Mouse (Mus musculus): ENCODE measurements at regions not wholly inside any gene's neighbourhood (a gene's known extent, or its start where the extent isn't known, plus 50 kb on each side); places are given as distances from the start of the nearest gene placed in this dataset.

GRCm38 (mm10) chr4:56024478-56024877 is 492.2 kb upstream of the Klf4 start:
- Histone ChIP-seq H3K36me3 (ENCODE audit: control insufficient read depth, insufficient read depth, low read length) (no peaks in the 10 kb centered on the region), H3K9ac (ENCODE audit: low read depth, low read length) (no peak overlapping the region), H3K4me2 (ENCODE audit: low read length) (no peak overlapping the region), H3K4me1 (ENCODE audit: control insufficient read depth, insufficient read depth, low read depth, low read length) (no peaks in the 10 kb centered on the region), H3K27me3 (replicated peaks; ENCODE audit: control insufficient read depth, insufficient read depth, low read length) (no peaks in the 10 kb centered on the region), H3K27ac (ENCODE audit: low read depth, low read length) (no peak overlapping the region), H3K4me3 (ENCODE audit: low read length) (no peak overlapping the region), H3K9me3 (ENCODE audit: control insufficient read depth, low read length) (no peaks in the 10 kb centered on the region)
- ATAC-seq, result no peak

- ATAC-seq, result no peak
- Histone ChIP-seq H3K9me3 (ENCODE audit: control insufficient read depth, low read length) (no peaks in the 10 kb centered on the region), H3K4me3 (ENCODE audit: low read length) (no peak overlapping the region), H3K27me3 (replicated peaks; ENCODE audit: control insufficient read depth, insufficient read depth, low read length) (no peaks in the 10 kb centered on the region), H3K36me3 (ENCODE audit: control insufficient read depth, insufficient read depth, low read length) (no peaks in the 10 kb centered on the region), H3K4me1 (ENCODE audit: control insufficient read depth, insufficient read depth, low read depth, low read length) (no peaks in the 10 kb centered on the region), H3K9ac (ENCODE audit: low read depth, low read length) (no peak overlapping the region), H3K4me2 (ENCODE audit: low read length) (no peak overlapping the region), H3K27ac (ENCODE audit: low read depth, low read length) (no peak overlapping the region)
- WGBS, result 94% methylated on average over 8 of the region's 8 CpGs
Observed at GRCm38 (mm10) chr4:56018212-56018611, 485.9 kb upstream of the Klf4 start.

- Histone ChIP-seq H3K27me3 (replicated peaks; ENCODE audit: control insufficient read depth, insufficient read depth, low read length) (no peaks in the 10 kb centered on the region), H3K9me3 (ENCODE audit: control insufficient read depth, low read length) (no peaks in the 10 kb centered on the region), H3K4me2 (ENCODE audit: low read length) (no peak overlapping the region), H3K27ac (ENCODE audit: low read depth, low read length) (no peak overlapping the region), H3K9ac (ENCODE audit: low read depth, low read length) (no peak overlapping the region), H3K4me1 (ENCODE audit: control insufficient read depth, insufficient read depth, low read depth, low read length) (no peaks in the 10 kb centered on the region), H3K36me3 (ENCODE audit: control insufficient read depth, insufficient read depth, low read length) (no peaks in the 10 kb centered on the region), H3K4me3 (ENCODE audit: low read length) (no peak overlapping the region)
- WGBS, result 79% methylated on average over 7 of the region's 7 CpGs
- ATAC-seq, result no peak
Observed at GRCm38 (mm10) chr4:56015481-56015880, 483.2 kb upstream of the Klf4 start.

- no peak overlapping the region for H3K4me3 ChIP-seq (ENCODE audit: low read length)
- H3K4me1 ChIP-seq (ENCODE audit: control insufficient read depth, insufficient read depth, low read depth, low read length), result no peaks in the 10 kb centered on the region
- no peaks in the 10 kb centered on the region for H3K27me3 ChIP-seq (replicated peaks; ENCODE audit: control insufficient read depth, insufficient read depth, low read length)
- H3K36me3 ChIP-seq (ENCODE audit: control insufficient read depth, insufficient read depth, low read length), result no peaks in the 10 kb centered on the region
- no peak overlapping the region for H3K27ac ChIP-seq (ENCODE audit: low read depth, low read length)
- no peak for ATAC-seq
- no peak overlapping the region for H3K4me2 ChIP-seq (ENCODE audit: low read length)
- WGBS, result 82% methylated on average over 2 of the region's 2 CpGs
- no peaks in the 10 kb centered on the region for H3K9me3 ChIP-seq (ENCODE audit: control insufficient read depth, low read length)
- H3K9ac ChIP-seq (ENCODE audit: low read depth, low read length), result no peak overlapping the region
Observed at GRCm38 (mm10) chr4:56008287-56008686, 476.0 kb upstream of the Klf4 start.

- WGBS, result 60% methylated on average over 5 of the region's 5 CpGs
- no peak for ATAC-seq
- no peak overlapping the region for H3K27ac ChIP-seq (ENCODE audit: low read depth, low read length)
- H3K9ac ChIP-seq (ENCODE audit: low read depth, low read length), result no peak overlapping the region
- H3K4me1 ChIP-seq (ENCODE audit: control insufficient read depth, insufficient read depth, low read depth, low read length), result no peaks in the 10 kb centered on the region
- no peaks in the 10 kb centered on the region for H3K27me3 ChIP-seq (replicated peaks; ENCODE audit: control insufficient read depth, insufficient read depth, low read length)
- H3K4me2 ChIP-seq (ENCODE audit: low read length), result no peak overlapping the region
- no peak overlapping the region for H3K4me3 ChIP-seq (ENCODE audit: low read length)
- no peaks in the 10 kb centered on the region for H3K36me3 ChIP-seq (ENCODE audit: control insufficient read depth, insufficient read depth, low read length)
- no peaks in the 10 kb centered on the region for H3K9me3 ChIP-seq (ENCODE audit: control insufficient read depth, low read length)
Observed at GRCm38 (mm10) chr4:56004227-56004626, 472.0 kb upstream of the Klf4 start.

- ATAC-seq, result peak; percentile 89
- Histone ChIP-seq H3K27me3 (replicated peaks; ENCODE audit: control insufficient read depth, insufficient read depth, low read length) (no peaks in the 10 kb centered on the region), H3K9me3 (ENCODE audit: control insufficient read depth, low read length) (no peaks in the 10 kb centered on the region), H3K36me3 (ENCODE audit: control insufficient read depth, insufficient read depth, low read length) (no peaks in the 10 kb centered on the region), H3K27ac (ENCODE audit: low read depth, low read length) (no peak overlapping the region), H3K9ac (ENCODE audit: low read depth, low read length) (no peak overlapping the region), H3K4me1 (ENCODE audit: control insufficient read depth, insufficient read depth, low read depth, low read length) (no peaks in the 10 kb centered on the region), H3K4me2 (ENCODE audit: low read length) (no peak overlapping the region), H3K4me3 (ENCODE audit: low read length) (no peak overlapping the region)
- WGBS, result 31% methylated on average over 3 of the region's 3 CpGs
Observed at GRCm38 (mm10) chr4:56001312-56001731, 469.1 kb upstream of the Klf4 start.

GRCm38 (mm10) chr4:55984026-55984425 is 451.8 kb upstream of the Klf4 start:
- no peaks in the 10 kb centered on the region for H3K9me3 ChIP-seq (ENCODE audit: control insufficient read depth, low read length)
- no peaks in the 10 kb centered on the region for H3K4me1 ChIP-seq (ENCODE audit: control insufficient read depth, insufficient read depth, low read depth, low read length)
- no peak overlapping the region for H3K9ac ChIP-seq (ENCODE audit: low read depth, low read length)
- ATAC-seq, result no peak
- no peaks in the 10 kb centered on the region for H3K27me3 ChIP-seq (replicated peaks; ENCODE audit: control insufficient read depth, insufficient read depth, low read length)
- no peaks in the 10 kb centered on the region for H3K36me3 ChIP-seq (ENCODE audit: control insufficient read depth, insufficient read depth, low read length)
- no peak overlapping the region for H3K4me2 ChIP-seq (ENCODE audit: low read length)
- H3K4me3 ChIP-seq (ENCODE audit: low read length), result no peak overlapping the region
- no peak overlapping the region for H3K27ac ChIP-seq (ENCODE audit: low read depth, low read length)

- WGBS, result 93% methylated on average over 4 of the region's 4 CpGs
- no peaks in the 10 kb centered on the region for H3K27me3 ChIP-seq (replicated peaks; ENCODE audit: control insufficient read depth, insufficient read depth, low read length)
- no peak for ATAC-seq
- no peak overlapping the region for H3K27ac ChIP-seq (ENCODE audit: low read depth, low read length)
- no peak overlapping the region for H3K9ac ChIP-seq (ENCODE audit: low read depth, low read length)
- no peaks in the 10 kb centered on the region for H3K36me3 ChIP-seq (ENCODE audit: control insufficient read depth, insufficient read depth, low read length)
- no peak overlapping the region for H3K4me3 ChIP-seq (ENCODE audit: low read length)
- no peaks in the 10 kb centered on the region for H3K9me3 ChIP-seq (ENCODE audit: control insufficient read depth, low read length)
- no peaks in the 10 kb centered on the region for H3K4me1 ChIP-seq (ENCODE audit: control insufficient read depth, insufficient read depth, low read depth, low read length)
- no peak overlapping the region for H3K4me2 ChIP-seq (ENCODE audit: low read length)
Observed at GRCm38 (mm10) chr4:55978539-55978938, 446.3 kb upstream of the Klf4 start.

GRCm38 (mm10) chr4:55976265-55976664 is 444.0 kb upstream of the Klf4 start:
- 83% methylated on average over 2 of the region's 2 CpGs for WGBS
- H3K4me2 ChIP-seq (ENCODE audit: low read length), result no peak overlapping the region

GRCm38 (mm10) chr4:55973706-55974105 is 441.4 kb upstream of the Klf4 start:
- Histone ChIP-seq H3K4me3 (ENCODE audit: low read length) (no peak overlapping the region), H3K9ac (ENCODE audit: low read depth, low read length) (no peak overlapping the region), H3K27me3 (replicated peaks; ENCODE audit: control insufficient read depth, insufficient read depth, low read length) (no peaks in the 10 kb centered on the region), H3K36me3 (ENCODE audit: control insufficient read depth, insufficient read depth, low read length) (no peaks in the 10 kb centered on the region), H3K4me2 (ENCODE audit: low read length) (no peak overlapping the region), H3K9me3 (ENCODE audit: control insufficient read depth, low read length) (no peaks in the 10 kb centered on the region), H3K4me1 (ENCODE audit: control insufficient read depth, insufficient read depth, low read depth, low read length) (no peaks in the 10 kb centered on the region), H3K27ac (ENCODE audit: low read depth, low read length) (no peak overlapping the region)
- no peak for ATAC-seq
- WGBS, result 80% methylated on average over 1 of the region's 1 CpGs

More at GRCm38 (mm10) chr4:55976265-55976664, 444.0 kb upstream of the Klf4 start:
- no peak overlapping the region for H3K9ac ChIP-seq (ENCODE audit: low read depth, low read length)
- no peaks in the 10 kb centered on the region for H3K4me1 ChIP-seq (ENCODE audit: control insufficient read depth, insufficient read depth, low read depth, low read length)
- ATAC-seq, result no peak
- H3K36me3 ChIP-seq (ENCODE audit: control insufficient read depth, insufficient read depth, low read length), result no peaks in the 10 kb centered on the region
- no peak overlapping the region for H3K27ac ChIP-seq (ENCODE audit: low read depth, low read length)
- H3K4me3 ChIP-seq (ENCODE audit: low read length), result no peak overlapping the region
- H3K27me3 ChIP-seq (replicated peaks; ENCODE audit: control insufficient read depth, insufficient read depth, low read length), result no peaks in the 10 kb centered on the region
- no peaks in the 10 kb centered on the region for H3K9me3 ChIP-seq (ENCODE audit: control insufficient read depth, low read length)

Data from hindbrain, embryonic 16.5 days (tissue).